Mouse (Mus musculus): Measurements from ENCODE around the gene Arhgap20. TPM values are rescaled to one million over a fixed set of nuclear protein-coding genes. Genes with fewer than 3 reads are reported as not detected.

Gene Arhgap20
- polyA plus RNA-seq (2016; fragmentation: Nextera tagmentation; extraction: Ambion mirVana) = 2.8 and 4.4 TPM in 2 replicates

DNA sequence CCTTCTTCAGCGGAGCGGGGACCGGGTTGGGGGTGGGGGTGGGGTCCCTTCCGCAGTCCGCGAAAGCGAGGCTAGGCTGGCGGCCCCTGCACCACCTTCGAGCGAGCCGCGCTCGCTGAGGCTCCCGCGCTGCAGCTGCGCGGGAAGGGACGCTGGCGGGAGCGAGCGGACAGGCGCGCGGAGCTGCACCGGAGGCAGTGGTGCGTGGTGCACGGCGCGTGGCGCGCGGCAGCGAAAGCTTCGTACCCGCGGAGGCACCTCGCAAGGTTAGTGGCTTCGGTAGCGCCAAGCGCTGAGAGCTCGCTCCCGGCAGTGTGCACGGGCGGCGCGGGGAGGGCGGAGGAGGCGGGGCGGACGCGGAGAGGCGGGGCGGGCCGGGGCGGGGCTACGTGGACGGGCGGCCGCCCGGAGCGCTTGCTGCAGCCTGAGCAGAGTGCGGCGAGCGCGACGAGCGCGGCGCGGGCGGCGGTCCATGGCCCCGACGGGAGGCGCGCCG is at the start of gene Arhgap20:
Gene Arhgap20, plus strand, starts transcription at position 417 of the 496 bp plus-strand sequence.
- Histone ChIP-seq H3K4me2 (peak within 1 kb of the TSS; percentile 91), H3K27me3 (peaks cover 65% of the 10 kb centered on the region), H3K27ac (0 out of 2 replicates have a peak within 1 kb of the TSS, but pooled peaks have one; percentile 45), H3K4me1 (replicated peaks) (peaks cover 27% of the 10 kb centered on the region), H3K4me3 (replicated peaks) (peak within 1 kb of the TSS; percentile 70), H3K9ac (replicated peaks) (peak within 1 kb of the TSS; percentile 70), H3K9me3 (no peaks in the 10 kb centered on the region), H3K36me3 (no peaks in the 10 kb centered on the region)
- ATAC-seq (ENCODE audit: insufficient number of reproducible peaks, insufficient read depth, low FRiP score, low TSS enrichment, low read depth) = peak; percentile 89
- WGBS = 1% methylated on average over 68 of the region's 77 CpGs

DNA sequence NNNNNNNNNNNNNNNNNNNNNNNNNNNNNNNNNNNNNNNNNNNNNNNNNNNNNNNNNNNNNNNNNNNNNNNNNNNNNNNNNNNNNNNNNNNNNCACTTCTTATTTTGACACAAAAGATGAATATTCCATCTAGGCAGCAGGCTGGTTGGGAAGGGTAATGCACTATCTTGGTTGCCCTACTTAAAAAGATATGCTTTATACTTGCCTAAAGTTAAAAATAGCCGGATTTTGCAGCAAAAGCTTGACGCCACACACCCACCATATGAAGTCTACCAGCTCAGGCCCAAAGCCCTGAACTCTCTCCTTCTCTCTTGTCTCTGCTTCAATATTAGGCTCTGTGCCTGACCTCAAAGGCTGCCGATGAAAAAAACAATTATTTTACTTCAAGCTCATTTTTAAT is 46.3 kb upstream of the Arhgap20 start:
- ATAC-seq (ENCODE audit: insufficient number of reproducible peaks, insufficient read depth, low FRiP score, low TSS enrichment, low read depth) = no peak
- Histone ChIP-seq H3K27ac (no peak overlapping the region), H3K4me3 (replicated peaks) (no peak overlapping the region), H3K4me2 (no peak overlapping the region), H3K9me3 (no peaks in the 10 kb centered on the region), H3K9ac (replicated peaks) (no peak overlapping the region), H3K27me3 (no peaks in the 10 kb centered on the region), H3K4me1 (replicated peaks) (no peaks in the 10 kb centered on the region), H3K36me3 (no peaks in the 10 kb centered on the region)
- 94% methylated on average over 3 of the region's 3 CpGs for WGBS

DNA sequence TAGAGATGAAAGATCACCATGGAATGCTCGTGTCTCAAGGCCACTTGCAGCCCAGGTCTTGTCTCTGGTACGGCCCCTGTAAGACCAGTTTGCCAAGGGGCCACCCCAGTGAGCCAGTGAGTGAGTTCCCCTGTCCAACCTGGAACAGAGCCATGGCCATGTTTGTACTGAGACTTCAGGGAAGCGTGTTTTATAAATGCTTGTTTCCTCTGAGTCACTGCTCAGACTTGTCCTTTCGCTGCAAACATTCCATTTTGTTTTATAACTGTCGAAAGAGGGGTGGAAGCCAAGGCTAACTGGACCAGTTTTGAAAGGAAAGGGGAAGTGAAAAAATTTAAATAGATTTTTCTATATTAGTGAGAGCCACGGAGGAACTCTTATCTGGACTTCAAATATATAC is 37.2 kb upstream of the Arhgap20 start:
- H3K9ac ChIP-seq (replicated peaks) = no peak overlapping the region
- H3K4me2 ChIP-seq = no peak overlapping the region
- H3K4me3 ChIP-seq (replicated peaks) = no peak overlapping the region
- H3K9me3 ChIP-seq = no peaks in the 10 kb centered on the region
- ATAC-seq (ENCODE audit: insufficient number of reproducible peaks, insufficient read depth, low FRiP score, low TSS enrichment, low read depth) = no peak
- no peaks in the 10 kb centered on the region for H3K27me3 ChIP-seq
- no peaks in the 10 kb centered on the region for H3K4me1 ChIP-seq (replicated peaks)
- no peaks in the 10 kb centered on the region for H3K36me3 ChIP-seq
- 65% methylated on average over 6 of the region's 6 CpGs for WGBS
- H3K27ac ChIP-seq = no peak overlapping the region

DNA sequence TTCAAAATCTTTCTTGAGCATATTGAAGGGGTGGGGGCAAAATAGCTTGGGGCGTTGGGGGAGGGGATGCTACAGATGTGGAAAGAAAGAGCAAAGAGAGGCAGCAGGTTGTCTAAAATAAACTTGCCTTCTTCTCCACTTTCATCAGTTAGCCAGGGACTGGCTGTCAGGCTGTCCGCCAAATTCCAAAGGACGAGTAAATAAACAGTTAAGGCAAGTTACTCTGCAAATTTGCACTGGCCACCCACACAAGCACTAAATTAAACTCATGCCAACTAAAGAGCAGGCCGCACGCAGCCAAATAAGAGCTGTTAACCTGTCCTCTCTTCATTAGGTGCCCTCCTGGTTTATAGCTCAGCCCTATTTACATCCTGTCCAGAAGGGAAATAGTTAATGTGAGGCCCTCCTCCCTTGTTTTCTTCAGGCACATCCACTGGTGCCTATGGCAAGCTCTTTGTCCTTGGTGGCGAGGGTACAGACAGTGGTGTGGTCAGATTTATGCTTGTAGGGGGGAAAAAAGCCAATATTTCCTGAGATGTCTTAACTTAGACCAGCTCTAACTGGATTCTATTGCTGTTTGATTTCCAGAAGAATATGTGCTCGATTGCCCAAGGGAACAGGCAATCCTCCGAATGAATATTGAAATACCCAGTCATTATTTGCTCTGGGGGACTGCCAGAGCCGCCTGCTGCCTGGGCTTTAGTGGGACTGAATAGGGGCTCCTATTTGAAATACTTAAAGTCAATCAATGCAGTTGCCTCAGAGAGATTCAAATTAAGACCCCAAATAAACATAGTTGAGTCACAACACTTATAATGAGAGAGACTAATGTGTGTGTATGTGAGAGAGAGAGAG is 29.7 kb upstream of the Arhgap20 start:
- WGBS = 29% methylated on average over 9 of the region's 9 CpGs

DNA sequence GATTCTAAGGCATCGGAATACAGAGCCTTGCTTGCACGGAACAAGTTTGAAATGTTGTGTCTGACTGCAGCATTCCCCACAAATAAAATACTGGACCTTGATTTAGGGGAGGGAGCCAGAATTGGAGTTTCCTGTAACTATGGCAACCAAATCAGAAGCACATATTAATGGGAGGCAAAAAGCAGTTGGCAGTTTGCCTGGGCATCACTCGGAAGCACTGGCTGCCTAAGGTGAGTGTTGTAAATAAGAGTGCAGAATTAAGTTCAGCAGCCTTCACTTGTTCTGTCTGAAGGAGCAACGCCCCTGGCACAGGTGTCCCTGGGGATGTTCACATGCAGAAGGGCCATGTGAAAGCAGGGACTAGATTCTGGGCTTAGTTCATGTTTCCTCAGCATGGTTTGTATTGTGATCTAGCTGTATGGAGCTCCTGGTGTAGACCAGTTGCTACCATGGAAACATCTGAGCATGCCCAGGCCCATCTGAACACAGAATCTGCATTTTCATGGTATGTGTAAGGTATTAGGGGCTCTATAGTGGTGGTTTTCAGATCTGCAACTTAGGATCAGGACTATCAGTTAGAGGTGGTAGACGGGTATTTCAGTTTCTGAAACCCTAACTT is 28.3 kb upstream of the Arhgap20 start:
- Histone ChIP-seq H3K36me3 (no peaks in the 10 kb centered on the region), H3K9me3 (no peaks in the 10 kb centered on the region), H3K27me3 (no peaks in the 10 kb centered on the region), H3K27ac (no peak overlapping the region), H3K4me3 (replicated peaks) (no peak overlapping the region), H3K9ac (replicated peaks) (no peak overlapping the region), H3K4me1 (replicated peaks) (peaks cover 20% of the 10 kb centered on the region), H3K4me2 (no peak overlapping the region)
- ATAC-seq (ENCODE audit: insufficient number of reproducible peaks, insufficient read depth, low FRiP score, low TSS enrichment, low read depth) = no peak
- WGBS = 71% methylated on average over 5 of the region's 5 CpGs

More for the DNA sequence above, 29.7 kb upstream of the Arhgap20 start:
- Histone ChIP-seq H3K4me3 (replicated peaks) (no peak overlapping the region), H3K4me2 (no peak overlapping the region), H3K27me3 (no peaks in the 10 kb centered on the region), H3K36me3 (no peaks in the 10 kb centered on the region), H3K4me1 (replicated peaks) (peaks cover 20% of the 10 kb centered on the region), H3K9me3 (no peaks in the 10 kb centered on the region), H3K9ac (replicated peaks) (no peak overlapping the region), H3K27ac (no peak overlapping the region)
- no peak for ATAC-seq (ENCODE audit: insufficient number of reproducible peaks, insufficient read depth, low FRiP score, low TSS enrichment, low read depth)

DNA sequence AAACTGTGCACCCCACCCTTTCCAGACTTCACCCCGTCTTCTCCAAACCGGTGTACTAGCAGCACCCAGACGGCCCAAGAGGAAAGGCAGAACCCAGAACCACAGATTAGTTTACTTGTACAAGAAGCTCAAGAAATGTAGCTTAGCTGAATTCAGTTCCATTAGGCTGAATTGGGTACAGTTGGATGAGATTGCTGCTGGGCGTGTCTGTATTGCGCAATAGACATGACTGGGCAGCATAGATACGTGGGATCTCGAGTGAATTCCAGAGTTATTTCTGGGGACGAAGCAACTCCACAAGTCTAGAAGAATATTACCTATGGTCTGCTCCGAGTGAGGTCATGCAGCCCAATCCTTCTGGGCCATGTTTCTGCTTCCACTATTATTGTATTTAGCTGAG is 26.8 kb upstream of the Arhgap20 start:
- ATAC-seq (ENCODE audit: insufficient number of reproducible peaks, insufficient read depth, low FRiP score, low TSS enrichment, low read depth) = no peak
- Histone ChIP-seq H3K27ac (no peak overlapping the region), H3K4me2 (no peak overlapping the region), H3K9ac (replicated peaks) (no peak overlapping the region), H3K36me3 (no peaks in the 10 kb centered on the region), H3K9me3 (no peaks in the 10 kb centered on the region), H3K4me1 (replicated peaks) (peaks cover 20% of the 10 kb centered on the region), H3K4me3 (replicated peaks) (no peak overlapping the region), H3K27me3 (no peaks in the 10 kb centered on the region)
- 89% methylated on average over 9 of the region's 9 CpGs for WGBS

DNA sequence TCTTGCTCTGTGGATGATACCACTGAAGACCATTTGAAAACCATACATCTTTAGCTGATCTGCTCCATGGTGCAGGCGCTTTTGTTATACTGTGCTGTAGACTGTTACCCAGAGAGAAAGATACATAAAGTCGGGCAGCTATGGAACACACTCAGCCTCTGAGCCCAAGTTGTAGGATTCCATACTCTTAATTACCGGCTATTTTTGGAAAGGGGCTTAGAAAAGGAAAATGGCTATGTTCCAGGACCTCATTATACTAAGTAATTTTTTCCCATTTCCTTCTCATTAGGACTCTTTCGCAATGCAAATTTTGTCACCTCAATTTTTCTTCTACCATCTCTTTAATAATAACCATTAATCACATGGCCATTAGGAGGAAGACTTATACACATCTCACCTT is 25.3 kb upstream of the Arhgap20 start:
- Histone ChIP-seq H3K9me3 (no peaks in the 10 kb centered on the region), H3K4me2 (no peak overlapping the region), H3K27ac (no peak overlapping the region), H3K9ac (replicated peaks) (no peak overlapping the region), H3K4me3 (replicated peaks) (no peak overlapping the region), H3K27me3 (no peaks in the 10 kb centered on the region), H3K36me3 (no peaks in the 10 kb centered on the region), H3K4me1 (replicated peaks) (peaks cover 20% of the 10 kb centered on the region)
- WGBS = 89% methylated on average over 4 of the region's 4 CpGs
- ATAC-seq (ENCODE audit: insufficient number of reproducible peaks, insufficient read depth, low FRiP score, low TSS enrichment, low read depth) = no peak

DNA sequence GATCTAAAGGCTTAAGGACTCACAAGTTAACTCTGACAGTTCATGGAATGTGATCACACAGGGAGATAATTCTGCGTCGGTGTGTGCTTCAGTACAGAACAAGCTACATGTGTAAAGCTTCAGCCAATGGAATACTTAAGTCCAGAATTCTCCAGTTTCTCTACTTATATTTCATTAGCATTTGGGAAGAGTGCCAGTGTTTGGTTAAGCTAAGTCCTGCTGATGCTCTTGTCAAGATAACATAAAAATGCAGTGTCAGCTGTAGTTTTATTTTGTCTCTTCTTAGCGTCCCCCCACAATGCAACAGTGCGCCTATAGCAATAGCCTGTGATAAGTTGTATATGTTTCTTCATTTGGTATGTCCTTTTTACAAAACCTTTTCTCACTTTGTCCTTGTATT is 15.0 kb upstream of the Arhgap20 start:
- Histone ChIP-seq H3K36me3 (no peaks in the 10 kb centered on the region), H3K9me3 (no peaks in the 10 kb centered on the region), H3K4me1 (replicated peaks) (peaks cover 29% of the 10 kb centered on the region), H3K4me3 (replicated peaks) (no peak overlapping the region), H3K9ac (replicated peaks) (no peak overlapping the region), H3K27ac (no peak overlapping the region), H3K4me2 (no peak overlapping the region), H3K27me3 (no peaks in the 10 kb centered on the region)
- no peak for ATAC-seq (ENCODE audit: insufficient number of reproducible peaks, insufficient read depth, low FRiP score, low TSS enrichment, low read depth)
- 79% methylated on average over 4 of the region's 4 CpGs for WGBS

DNA sequence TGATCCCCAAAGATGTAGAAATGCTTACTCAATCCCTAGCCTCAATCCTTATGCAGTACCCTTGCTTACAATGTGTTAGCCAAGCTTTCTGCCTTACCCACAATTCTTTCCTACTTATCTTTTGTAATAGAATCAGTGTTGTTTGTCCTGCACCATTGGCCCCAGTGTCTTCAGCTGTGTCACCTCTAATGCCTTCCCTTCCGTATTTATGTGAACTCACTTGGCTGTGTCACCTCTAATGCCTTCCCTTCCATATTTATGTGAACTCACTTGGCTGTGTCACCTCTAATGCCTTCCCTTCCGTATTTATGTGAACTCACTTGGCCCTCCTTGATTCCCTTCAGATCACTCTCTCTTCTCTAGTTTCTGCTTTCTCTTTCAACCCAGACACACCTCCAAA is 4.1 kb upstream of the Arhgap20 start:
- Histone ChIP-seq H3K4me1 (replicated peaks) (peaks cover 14% of the 10 kb centered on the region; the same call in 1 of the 2 replicates), H3K9ac (replicated peaks) (no peak overlapping the region), H3K27ac (no peak overlapping the region), H3K36me3 (no peaks in the 10 kb centered on the region), H3K9me3 (no peaks in the 10 kb centered on the region), H3K4me3 (replicated peaks) (no peak overlapping the region), H3K4me2 (no peak overlapping the region), H3K27me3 (peaks cover 41% of the 10 kb centered on the region)
- 78% methylated on average over 2 of the region's 2 CpGs for WGBS
- ATAC-seq (ENCODE audit: insufficient number of reproducible peaks, insufficient read depth, low FRiP score, low TSS enrichment, low read depth) = no peak

DNA sequence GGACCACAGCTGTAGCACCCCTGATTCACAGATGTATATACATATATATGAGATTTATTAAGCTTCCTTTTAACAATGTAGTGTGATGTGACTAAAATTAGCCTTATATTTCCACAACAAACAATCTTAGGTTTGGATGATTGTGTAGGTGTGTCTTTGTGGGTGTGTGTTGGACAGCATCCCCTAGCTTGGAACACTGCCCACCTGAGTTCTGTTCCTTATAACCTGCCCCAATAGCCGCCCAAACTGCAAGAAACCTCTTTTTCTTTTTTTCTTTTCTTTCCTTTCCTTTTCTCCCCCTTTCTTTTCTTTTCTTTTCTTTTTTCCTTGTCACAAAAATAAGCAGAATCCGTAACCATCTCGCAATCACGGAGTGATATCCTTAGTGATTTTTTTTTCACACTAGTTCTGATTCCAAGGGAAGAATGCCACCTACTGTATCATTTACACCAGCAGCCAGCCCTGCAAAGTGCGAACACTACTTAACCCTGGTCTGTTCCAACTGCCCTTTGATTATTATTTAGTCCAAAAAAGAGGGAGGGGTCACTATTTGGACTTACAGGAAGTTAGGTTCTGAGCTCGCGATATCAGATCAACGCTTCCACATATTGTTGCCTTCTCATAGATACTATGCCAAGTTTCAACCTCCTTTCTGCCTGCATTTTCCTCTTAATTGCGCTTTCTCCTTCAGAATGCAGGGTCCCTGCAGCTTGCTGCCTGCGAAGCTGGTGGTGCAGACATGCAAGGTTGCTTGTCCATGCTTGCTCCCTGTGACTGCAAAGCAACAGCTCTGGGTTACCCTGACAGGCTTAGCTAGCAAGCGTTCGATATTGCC is 879 bp upstream of the Arhgap20 start:
- WGBS = 8% methylated on average over 12 of the region's 12 CpGs
- H3K27ac ChIP-seq = 0 out of 2 replicates have a peak overlapping the region, but pooled peaks have one; percentile 45

More for the DNA sequence above, 879 bp upstream of the Arhgap20 start:
- Histone ChIP-seq H3K4me2 (peak overlapping the region; percentile 91), H3K36me3 (no peaks in the 10 kb centered on the region), H3K27me3 (peaks cover 65% of the 10 kb centered on the region), H3K4me3 (replicated peaks) (peak overlapping the region; percentile 70), H3K9ac (replicated peaks) (peak overlapping the region; percentile 70), H3K4me1 (replicated peaks) (peaks cover 27% of the 10 kb centered on the region), H3K9me3 (no peaks in the 10 kb centered on the region)
- ATAC-seq (ENCODE audit: insufficient number of reproducible peaks, insufficient read depth, low FRiP score, low TSS enrichment, low read depth) = no peak

All from limb, embryonic 12.5 days (tissue).